Mouse (Mus musculus) left cerebral cortex, postnatal 4 days (tissue): ENCODE results near the gene Cracr2a. TPM values are rescaled to one million over a fixed set of nuclear protein-coding genes. Genes with fewer than 3 reads are reported as not detected.
A peak's percentile ranks its signal among the peaks of the same experiment; 100 is the strongest.
"Not testable (repeated sequence)": the region's sequence is repeated elsewhere in the genome, so short reads cannot be mapped to it uniquely, and the experiment has no call there.

Experiments used
- DNase-seq: peaks from one replicate; pipeline ENCODE4 v3.0.0-alpha.2; 2022
- intact Hi-C: fragments of 180-260 bp; cut with DNase I; formaldehyde crosslinking; loops from one replicate; pipeline ENCODE4 v1.15.1; 2025
- total RNA-seq, 2 experiments: library from RNA; stranded (reverse); gene quantifications; 2 replicates each; pipeline ENCODE4 v1.2.3; 2021

Cracr2a gene
- total RNA-seq: 1 to 10 TPM; 1.2 to 1.4 TPM

GRCm38 (mm10) chr6:127561231-127562020, at the start of gene Cracr2a:
Gene Cracr2a (plus strand): TSS chr6:127561338.
- peak; percentile 74 for DNase-seq
- intact Hi-C loops: no loop called here

- DNase-seq, intact Hi-C loops: not testable (repeated sequence)
Measured at GRCm38 (mm10) chr6:127513776-127514175, 47.4 kb upstream of the Cracr2a start.

GRCm38 (mm10) chr6:127521176-127521575, 40.0 kb upstream of the Cracr2a start:
- DNase-seq: peak; percentile 9
- intact Hi-C loops: no loop called here

- intact Hi-C loops: no loop called here
- DNase-seq: no peak
Measured at GRCm38 (mm10) chr6:127522326-127522725, 38.8 kb upstream of the Cracr2a start.

GRCm38 (mm10) chr6:127524442-127524841, 36.7 kb upstream of the Cracr2a start:
- intact Hi-C loops: no loop called here
- peak; percentile 81 for DNase-seq

GRCm38 (mm10) chr6:127528625-127529024, 32.5 kb upstream of the Cracr2a start:
- intact Hi-C loops: no loop called here

GRCm38 (mm10) chr6:127529451-127529850, 31.7 kb upstream of the Cracr2a start:
- intact Hi-C loops: no loop called here
- DNase-seq: peak; percentile 92

More at GRCm38 (mm10) chr6:127528625-127529024, 32.5 kb upstream of the Cracr2a start:
- peak; percentile 15 for DNase-seq

GRCm38 (mm10) chr6:127530206-127530605, 30.9 kb upstream of the Cracr2a start:
- no peak for DNase-seq
- intact Hi-C loops: no loop called here

- no peak for DNase-seq
- intact Hi-C loops: no loop called here
Measured at GRCm38 (mm10) chr6:127531412-127532205, 29.5 kb upstream of the Cracr2a start.

- no peak for DNase-seq
- intact Hi-C loops: no loop called here
Measured at GRCm38 (mm10) chr6:127532304-127532703, 28.8 kb upstream of the Cracr2a start.

GRCm38 (mm10) chr6:127533766-127534165, 27.4 kb upstream of the Cracr2a start:
- intact Hi-C loops: no loop called here
- no peak for DNase-seq

- intact Hi-C loops: no loop called here
- no peak for DNase-seq
Measured at GRCm38 (mm10) chr6:127537035-127537434, 24.1 kb upstream of the Cracr2a start.

GRCm38 (mm10) chr6:127538118-127538517, 23.0 kb upstream of the Cracr2a start:
- intact Hi-C loops: no loop called here
- DNase-seq: no peak

- DNase-seq: no peak
- intact Hi-C loops: no loop called here
Measured at GRCm38 (mm10) chr6:127539226-127539625, 21.9 kb upstream of the Cracr2a start.

- intact Hi-C loops: no loop called here
- no peak for DNase-seq
Measured at GRCm38 (mm10) chr6:127539659-127540058, 21.5 kb upstream of the Cracr2a start.

- intact Hi-C loops: no loop called here
- no peak for DNase-seq
Measured at GRCm38 (mm10) chr6:127540517-127540916, 20.6 kb upstream of the Cracr2a start.

GRCm38 (mm10) chr6:127541617-127542374, 19.3 kb upstream of the Cracr2a start:
- intact Hi-C loops: no loop called here
- DNase-seq: peak; percentile 48

- DNase-seq: peak; percentile 69
- intact Hi-C loops: no loop called here
Measured at GRCm38 (mm10) chr6:127546676-127547075, 14.5 kb upstream of the Cracr2a start.

GRCm38 (mm10) chr6:127552940-127553339, 8.2 kb upstream of the Cracr2a start:
- intact Hi-C loops: loop anchor here (10.0 kb wide), 1 partner anchor 382 kb away; no protein-coding TSS in a partner anchor
- no peak for DNase-seq

- intact Hi-C loops: loop anchor here (10.0 kb wide), 1 partner anchor 379 kb away; no protein-coding TSS in a partner anchor
- no peak for DNase-seq
Measured at GRCm38 (mm10) chr6:127555553-127555952, 5.6 kb upstream of the Cracr2a start.

GRCm38 (mm10) chr6:127560872-127561230, 287 bp upstream of the Cracr2a start:
- DNase-seq: no peak
- intact Hi-C loops: no loop called here
